Mouse (Mus musculus): Measurements from ENCODE around the gene Ramac. TPM values are rescaled to one million over a fixed set of nuclear protein-coding genes. Genes with fewer than 3 reads are reported as not detected.

Gene Ramac
- polyA plus RNA-seq, 1 experiment, result 40.6 TPM

DNA sequence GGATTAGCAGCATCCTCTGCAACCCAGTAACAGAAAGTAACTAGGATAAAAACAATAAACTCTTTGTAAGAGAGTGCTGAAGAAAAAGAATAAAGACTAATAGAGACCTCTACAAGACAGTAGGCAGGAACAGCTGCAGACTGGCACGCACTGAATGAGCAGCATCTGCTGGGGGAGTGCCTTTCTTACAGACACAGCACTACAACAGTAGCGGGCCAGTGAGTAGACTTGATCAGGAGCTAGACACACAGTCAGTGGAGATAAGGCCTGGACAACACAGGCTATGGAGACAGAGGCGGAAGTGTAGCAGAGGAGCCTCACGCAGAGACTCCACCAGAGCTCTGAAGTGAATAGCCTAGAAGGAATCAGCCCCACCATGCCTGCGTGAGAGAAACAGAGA is 43.3 kb downstream of the Ramac start:
- Histone ChIP-seq H3K27me3 (ENCODE audit: control insufficient read depth, insufficient read depth, low read length, poor library complexity, severe bottlenecking) (no peaks in the 10 kb centered on the region), H3K9me3 (replicated peaks; ENCODE audit: control insufficient read depth, insufficient read depth, low read length, poor library complexity, severe bottlenecking) (no peaks in the 10 kb centered on the region), H3K27ac (ENCODE audit: insufficient read depth, low read length) (no peak overlapping the region), H3K4me3 (ENCODE audit: low read depth, low read length) (no peak overlapping the region), H3K9ac (ENCODE audit: low read depth, poor library complexity, severe bottlenecking) (no peak overlapping the region), H3K4me1 (ENCODE audit: control insufficient read depth, insufficient read depth, low read length) (no peaks in the 10 kb centered on the region), H3K36me3 (ENCODE audit: control insufficient read depth, insufficient read depth, low read length, poor library complexity, severe bottlenecking) (peaks cover 2% of the 10 kb centered on the region)
- TF ChIP-seq EP300 (IDR thresholded peaks at IDR 0.05; ENCODE audit: insufficient read depth, low read depth, low read length) (no peak), CTCF (IDR thresholded peaks at IDR 0.05; ENCODE audit: low read depth, low read length) (no peak), POLR2A (IDR thresholded peaks at IDR 0.05; ENCODE audit: insufficient read depth, low read length) (no peak)

Other genes with a start within 250 kb of the Ramac start
- not detected in 2 replicates for gene Fsd2, start 196.0 kb upstream of the Ramac start, polyA plus RNA-seq (2011; ENCODE audit: insufficient read depth, insufficient read length, low read depth, missing spikeins)
- 11.1 and 12.0 TPM in 2 replicates for gene Whamm, start 191.7 kb upstream of the Ramac start, polyA plus RNA-seq (2011; ENCODE audit: insufficient read depth, insufficient read length, low read depth, missing spikeins)
- gene Homer2, start 55.4 kb upstream of the Ramac start, polyA plus RNA-seq (2011; ENCODE audit: insufficient read depth, insufficient read length, low read depth, missing spikeins), result 9.2 and 9.9 TPM in 2 replicates
- gene 3110040N11Rik, start 26.6 kb downstream of the Ramac start, polyA plus RNA-seq (2011; ENCODE audit: insufficient read depth, insufficient read length, low read depth, missing spikeins), result 32.6 and 34.0 TPM in 2 replicates
- 150 and 152 TPM in 2 replicates for gene Btbd1, start 66.5 kb downstream of the Ramac start, polyA plus RNA-seq (2011; ENCODE audit: insufficient read depth, insufficient read length, low read depth, missing spikeins)
- not detected in 2 replicates for gene Gm10160, start 92.9 kb downstream of the Ramac start, polyA plus RNA-seq (2011; ENCODE audit: insufficient read depth, insufficient read length, low read depth, missing spikeins)
- gene Tm6sf1, start 96.1 kb downstream of the Ramac start, polyA plus RNA-seq (2011; ENCODE audit: insufficient read depth, insufficient read length, low read depth, missing spikeins), result 9.7 and 10.1 TPM in 2 replicates
- gene Hdgfl3, start 171.5 kb downstream of the Ramac start, polyA plus RNA-seq (2011; ENCODE audit: insufficient read depth, insufficient read length, low read depth, missing spikeins), result 8.3 TPM in 2 replicates
- 0.30 TPM in 1 of 2 replicates, not detected in the other for gene Bnc1, start 229.4 kb downstream of the Ramac start, polyA plus RNA-seq (2011; ENCODE audit: insufficient read depth, insufficient read length, low read depth, missing spikeins)